Mouse (Mus musculus): Measurements from ENCODE around the gene Plpp2. TPM values are rescaled to one million over a fixed set of nuclear protein-coding genes. Genes with fewer than 3 reads are reported as not detected.

The Plpp2 gene
- polyA plus RNA-seq (2015; fragmentation: Nextera tagmentation; extraction: Ambion mirVana): 16.9 and 19.7 TPM in 2 replicates

DNA sequence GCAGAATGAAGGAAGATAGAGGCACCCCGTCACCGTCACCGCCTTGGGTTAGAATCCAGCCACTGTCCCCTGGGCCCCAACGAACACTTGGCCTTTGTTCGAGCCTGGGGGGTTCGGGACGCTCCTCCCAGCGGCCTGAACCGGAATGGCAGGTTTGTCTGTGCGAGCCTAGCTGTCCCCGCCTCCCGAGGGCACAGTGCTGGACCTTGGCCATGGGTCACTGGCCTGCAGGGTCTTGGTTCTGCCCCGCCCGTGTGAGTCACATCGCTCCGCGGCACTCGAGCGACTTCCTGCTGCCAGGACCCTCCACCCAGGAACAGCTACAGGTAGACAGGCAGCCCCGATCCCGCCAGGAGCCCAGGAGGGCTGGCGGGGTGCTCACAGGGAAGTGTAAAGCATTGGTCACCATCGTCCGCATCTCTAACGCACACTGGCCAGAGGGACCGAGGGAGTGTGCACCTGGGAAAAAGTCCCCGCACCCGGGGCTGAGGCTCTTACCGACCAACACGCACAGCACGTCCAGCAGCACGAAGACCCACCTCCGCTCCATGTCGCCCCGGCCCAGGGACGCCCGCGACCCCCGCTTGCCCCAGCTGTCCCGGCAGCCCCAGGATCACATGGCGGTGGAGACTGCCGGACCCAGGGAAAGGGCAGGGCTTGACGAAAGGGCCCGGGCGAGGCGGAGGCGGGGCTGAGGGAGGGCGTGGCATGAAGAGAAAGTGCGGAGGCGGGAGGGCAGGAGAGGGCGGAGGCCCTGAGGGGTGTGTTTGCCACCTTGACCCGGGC is at the start of gene Plpp2:
Gene Plpp2 (minus strand): TSS at position 671 of the 786 bp plus-strand sequence.
- peak within 1 kb of the TSS; percentile 59 for H3K4me3 ChIP-seq

DNA sequence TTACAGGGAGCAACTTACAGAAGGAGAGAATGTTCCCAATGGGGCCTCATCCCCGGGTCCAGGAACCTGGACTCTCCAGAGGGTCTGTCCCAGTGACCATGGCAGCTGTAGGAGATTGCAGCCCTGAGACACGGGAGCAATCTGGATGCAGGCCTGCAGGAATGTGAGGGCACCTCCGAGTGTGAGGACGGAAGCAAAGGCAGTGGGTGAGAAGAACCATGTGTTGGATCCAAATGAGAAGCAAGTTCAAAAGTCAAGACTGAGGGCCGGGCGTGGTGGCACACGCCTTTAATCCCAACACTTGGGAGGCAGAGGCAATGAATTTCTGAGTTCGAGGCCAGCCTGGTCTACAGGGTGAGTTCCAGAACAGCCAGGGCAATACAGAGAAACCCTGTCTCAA is 47.9 kb upstream of the Plpp2 start:
- Histone ChIP-seq H3K4me1 (no peaks in the 10 kb centered on the region), H3K9me3 (no peaks in the 10 kb centered on the region), H3K36me3 (replicated peaks) (no peaks in the 10 kb centered on the region), H3K27ac (no peak overlapping the region), H3K4me2 (no peak overlapping the region), H3K4me3 (no peak overlapping the region), H3K9ac (no peak overlapping the region), H3K27me3 (replicated peaks) (no peaks in the 10 kb centered on the region)
- WGBS: 92% methylated on average over 8 of the region's 8 CpGs
- no peak for ATAC-seq (replicated peaks)

More for the DNA sequence above, at the start of gene Plpp2:
- no peak within 1 kb of the TSS for H3K27ac ChIP-seq
- H3K4me1 ChIP-seq: peaks cover 12% of the 10 kb centered on the region
- peak within 1 kb of the TSS; percentile 53 for H3K9ac ChIP-seq
- peak within 1 kb of the TSS; percentile 94 for H3K4me2 ChIP-seq
- H3K36me3 ChIP-seq (replicated peaks): no peaks in the 10 kb centered on the region
- ATAC-seq (replicated peaks): peak; percentile 64
- WGBS: under 1% methylated on average over 52 of the region's 52 CpGs
- H3K9me3 ChIP-seq: no peaks in the 10 kb centered on the region
- H3K27me3 ChIP-seq (replicated peaks): no peaks in the 10 kb centered on the region

DNA sequence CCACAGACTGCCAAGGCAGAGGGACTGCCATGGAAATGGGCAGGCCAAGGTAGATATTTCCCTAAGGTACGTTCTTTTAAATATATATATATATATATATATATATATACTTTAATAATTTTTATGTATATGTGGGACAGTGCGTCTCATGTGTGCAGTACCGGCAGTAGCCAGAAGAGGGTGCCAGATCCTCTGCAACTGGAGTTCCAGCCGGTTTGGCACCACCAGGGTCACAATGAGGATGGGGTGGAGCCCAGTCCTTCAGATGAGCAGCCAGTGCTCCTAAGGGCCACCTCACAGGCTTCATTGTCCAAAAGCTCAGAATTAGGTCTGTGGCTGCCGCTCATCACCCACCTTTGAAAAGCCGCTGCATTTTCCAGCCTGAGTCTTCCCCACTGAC is 47.2 kb upstream of the Plpp2 start:
- H3K9me3 ChIP-seq: no peaks in the 10 kb centered on the region
- H3K27ac ChIP-seq: no peak overlapping the region
- no peak overlapping the region for H3K4me3 ChIP-seq
- no peaks in the 10 kb centered on the region for H3K27me3 ChIP-seq (replicated peaks)
- H3K9ac ChIP-seq: no peak overlapping the region
- no peaks in the 10 kb centered on the region for H3K36me3 ChIP-seq (replicated peaks)
- 34% methylated on average over 6 of the region's 6 CpGs for WGBS
- no peak overlapping the region for H3K4me2 ChIP-seq
- no peaks in the 10 kb centered on the region for H3K4me1 ChIP-seq
- ATAC-seq (replicated peaks): no peak

DNA sequence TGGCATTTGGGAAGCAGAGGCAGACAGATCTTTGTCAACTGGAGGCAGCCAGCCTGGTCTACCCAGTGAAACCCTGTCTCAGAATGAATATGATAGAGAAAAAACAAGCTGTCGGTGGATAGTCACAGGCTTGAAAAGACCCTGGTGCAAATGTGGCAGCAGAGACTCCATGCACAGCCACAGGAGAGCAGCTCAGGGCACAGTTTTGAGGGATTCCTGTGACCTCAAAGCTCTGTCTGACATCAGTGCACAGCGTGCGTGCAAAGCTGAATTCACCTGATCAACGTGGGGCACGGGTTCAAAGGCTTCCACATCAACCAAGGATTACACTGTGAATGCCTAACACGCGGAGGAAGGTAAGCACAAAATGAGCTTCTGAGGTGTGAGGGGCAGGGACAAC is 46.8 kb upstream of the Plpp2 start:
- H3K36me3 ChIP-seq (replicated peaks): no peaks in the 10 kb centered on the region
- no peak overlapping the region for H3K9ac ChIP-seq
- no peak overlapping the region for H3K27ac ChIP-seq
- H3K9me3 ChIP-seq: no peaks in the 10 kb centered on the region
- H3K4me3 ChIP-seq: no peak overlapping the region
- H3K4me1 ChIP-seq: no peaks in the 10 kb centered on the region
- H3K4me2 ChIP-seq: no peak overlapping the region
- no peak for ATAC-seq (replicated peaks)
- H3K27me3 ChIP-seq (replicated peaks): no peaks in the 10 kb centered on the region
- WGBS: 67% methylated on average over 7 of the region's 7 CpGs

DNA sequence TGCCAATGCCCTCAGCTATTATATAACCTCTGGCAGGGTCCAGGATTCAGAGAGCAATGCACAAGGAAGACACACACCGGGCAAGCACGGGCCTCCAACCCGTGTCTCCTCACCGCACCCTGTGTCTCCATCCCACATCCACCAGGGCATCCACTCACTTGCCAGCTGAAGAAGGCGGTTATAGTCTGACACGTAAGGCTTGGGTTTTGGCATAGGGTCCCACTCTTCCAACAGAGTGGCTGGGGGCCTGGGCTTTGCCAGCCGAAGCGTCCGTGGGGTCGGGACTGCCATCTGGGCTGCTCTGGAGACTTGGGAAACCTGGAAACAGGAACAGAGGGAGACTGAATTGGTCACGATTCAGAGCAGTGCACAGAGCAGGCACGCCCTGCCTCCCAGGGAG is 46.2 kb upstream of the Plpp2 start:
- Histone ChIP-seq H3K27ac (no peak overlapping the region), H3K4me3 (no peak overlapping the region), H3K4me1 (no peaks in the 10 kb centered on the region), H3K27me3 (replicated peaks) (no peaks in the 10 kb centered on the region), H3K4me2 (no peak overlapping the region), H3K9ac (no peak overlapping the region), H3K9me3 (no peaks in the 10 kb centered on the region), H3K36me3 (replicated peaks) (no peaks in the 10 kb centered on the region)
- no peak for ATAC-seq (replicated peaks)
- WGBS: 82% methylated on average over 12 of the region's 12 CpGs

DNA sequence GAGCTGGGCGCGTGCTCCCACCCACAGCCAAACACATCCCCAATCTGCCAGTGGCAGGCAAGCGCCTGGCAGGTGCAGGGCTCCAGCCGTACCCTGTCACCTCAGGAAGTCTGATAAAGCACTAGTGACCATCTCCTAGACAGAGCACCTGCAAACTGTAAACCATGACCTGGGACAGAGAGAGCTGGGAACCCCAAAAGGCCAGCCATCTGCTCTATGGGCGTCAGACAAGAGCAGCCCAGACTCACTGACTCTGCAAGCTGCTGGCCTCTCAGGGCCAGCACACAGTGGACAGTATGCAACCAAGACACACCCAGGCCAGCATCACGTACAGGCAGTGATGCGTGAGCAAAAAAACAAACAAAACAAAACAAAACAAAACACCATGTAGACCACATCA is 45.3 kb upstream of the Plpp2 start:
- H3K4me1 ChIP-seq: no peaks in the 10 kb centered on the region
- no peaks in the 10 kb centered on the region for H3K27me3 ChIP-seq (replicated peaks)
- no peak overlapping the region for H3K4me3 ChIP-seq
- no peak for ATAC-seq (replicated peaks)
- H3K36me3 ChIP-seq (replicated peaks): no peaks in the 10 kb centered on the region
- H3K27ac ChIP-seq: no peak overlapping the region
- no peaks in the 10 kb centered on the region for H3K9me3 ChIP-seq
- H3K9ac ChIP-seq: no peak overlapping the region
- WGBS: 74% methylated on average over 7 of the region's 7 CpGs
- no peak overlapping the region for H3K4me2 ChIP-seq

DNA sequence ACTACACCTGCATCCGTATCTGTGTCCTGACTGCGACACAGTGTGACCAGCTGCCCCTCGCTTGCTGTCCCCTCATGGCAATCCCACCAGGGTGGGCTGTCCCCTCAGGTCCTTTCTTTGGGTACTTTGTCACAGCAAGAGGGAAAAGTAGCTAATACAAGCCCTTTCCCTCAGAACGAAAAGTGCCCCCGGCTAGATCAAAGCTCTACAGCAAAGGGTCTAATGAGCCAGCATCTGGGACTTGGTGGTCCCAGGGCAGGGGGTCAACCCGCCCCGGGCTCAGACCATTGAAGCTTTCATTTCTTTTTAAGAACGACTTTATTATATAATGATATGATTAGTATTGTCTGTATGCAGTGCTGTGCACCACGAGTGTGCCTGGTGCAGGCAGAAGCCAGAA is 44.7 kb upstream of the Plpp2 start:
- 43% methylated on average over 9 of the region's 9 CpGs for WGBS

DNA sequence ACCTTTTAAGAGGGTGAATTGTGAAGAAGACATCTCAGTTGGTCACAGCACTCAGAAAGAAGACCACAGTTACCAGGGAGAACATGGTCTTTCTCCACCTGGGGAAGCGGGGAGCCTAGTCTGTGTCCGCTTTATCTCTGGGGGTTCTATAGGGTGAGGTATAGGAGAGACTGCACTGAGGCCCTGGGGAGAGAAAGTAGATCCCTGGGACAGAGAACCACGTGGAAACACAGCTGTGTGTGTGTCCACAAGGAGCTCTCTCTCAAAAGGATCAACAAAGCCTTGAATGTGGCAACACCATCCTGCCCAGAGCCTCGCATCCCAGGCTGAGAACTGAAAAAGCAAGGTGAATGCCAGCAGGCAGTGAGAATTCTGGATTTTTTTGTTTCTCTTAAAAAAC is 43.8 kb upstream of the Plpp2 start:
- Histone ChIP-seq H3K27me3 (replicated peaks) (no peaks in the 10 kb centered on the region), H3K9me3 (no peaks in the 10 kb centered on the region), H3K27ac (no peak overlapping the region), H3K4me1 (no peaks in the 10 kb centered on the region), H3K4me2 (no peak overlapping the region), H3K4me3 (no peak overlapping the region), H3K9ac (no peak overlapping the region), H3K36me3 (replicated peaks) (no peaks in the 10 kb centered on the region)
- ATAC-seq (replicated peaks): no peak
- WGBS: 73% methylated on average over 4 of the region's 4 CpGs

More for the DNA sequence above, 44.7 kb upstream of the Plpp2 start:
- H3K9ac ChIP-seq: no peak overlapping the region
- ATAC-seq (replicated peaks): no peak
- H3K36me3 ChIP-seq (replicated peaks): no peaks in the 10 kb centered on the region
- no peaks in the 10 kb centered on the region for H3K9me3 ChIP-seq
- H3K27me3 ChIP-seq (replicated peaks): no peaks in the 10 kb centered on the region
- no peak overlapping the region for H3K4me3 ChIP-seq
- no peak overlapping the region for H3K4me2 ChIP-seq
- H3K4me1 ChIP-seq: no peaks in the 10 kb centered on the region
- no peak overlapping the region for H3K27ac ChIP-seq

DNA sequence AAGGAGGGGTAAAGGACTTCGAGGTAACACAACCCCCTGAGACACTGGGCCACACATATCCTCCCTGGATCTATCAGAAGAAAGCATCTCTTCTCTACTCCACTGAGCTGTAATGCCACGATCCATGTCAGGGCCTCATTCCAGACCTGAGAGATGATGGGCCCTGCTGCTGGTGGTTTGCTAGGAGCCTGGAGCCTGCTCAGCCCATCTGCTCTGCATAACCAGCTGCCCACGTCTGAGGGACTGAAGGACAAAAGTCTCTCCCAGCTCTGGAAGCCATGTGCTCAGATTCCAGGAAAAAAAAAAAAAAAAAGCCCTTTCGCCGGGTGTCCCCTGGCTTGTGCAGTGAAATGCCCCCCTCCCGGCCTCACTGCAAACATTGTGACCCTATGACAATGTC is 42.2 kb upstream of the Plpp2 start:
- Histone ChIP-seq H3K4me2 (no peak overlapping the region), H3K9ac (no peak overlapping the region), H3K9me3 (no peaks in the 10 kb centered on the region), H3K36me3 (replicated peaks) (no peaks in the 10 kb centered on the region), H3K4me3 (no peak overlapping the region), H3K4me1 (no peaks in the 10 kb centered on the region), H3K27ac (no peak overlapping the region), H3K27me3 (replicated peaks) (no peaks in the 10 kb centered on the region)
- ATAC-seq (replicated peaks): no peak
- 78% methylated on average over 6 of the region's 6 CpGs for WGBS

DNA sequence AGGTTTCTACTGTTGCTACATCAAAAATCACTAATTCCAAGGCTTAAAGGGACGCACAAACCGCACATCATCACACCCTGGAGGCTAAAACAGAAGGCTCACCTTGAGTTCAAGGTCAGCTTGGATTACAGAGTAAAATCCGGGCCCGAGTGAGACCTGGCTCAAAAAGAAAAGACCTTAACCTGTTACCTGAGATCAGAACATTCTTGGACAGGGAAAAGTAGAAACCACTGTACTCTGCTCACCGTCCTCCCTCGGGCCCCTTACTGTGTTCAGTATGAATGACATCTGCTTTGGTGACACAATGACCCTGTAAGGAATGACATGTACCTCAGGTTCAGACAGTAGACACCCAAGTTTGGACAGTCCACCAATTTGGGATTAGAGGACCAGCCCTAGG is 41.2 kb upstream of the Plpp2 start:
- Histone ChIP-seq H3K27ac (no peak overlapping the region), H3K36me3 (replicated peaks) (no peaks in the 10 kb centered on the region), H3K4me3 (no peak overlapping the region), H3K27me3 (replicated peaks) (no peaks in the 10 kb centered on the region), H3K9me3 (no peaks in the 10 kb centered on the region), H3K4me2 (no peak overlapping the region), H3K4me1 (no peaks in the 10 kb centered on the region), H3K9ac (no peak overlapping the region)
- 94% methylated on average over 6 of the region's 6 CpGs for WGBS
- ATAC-seq (replicated peaks): no peak

DNA sequence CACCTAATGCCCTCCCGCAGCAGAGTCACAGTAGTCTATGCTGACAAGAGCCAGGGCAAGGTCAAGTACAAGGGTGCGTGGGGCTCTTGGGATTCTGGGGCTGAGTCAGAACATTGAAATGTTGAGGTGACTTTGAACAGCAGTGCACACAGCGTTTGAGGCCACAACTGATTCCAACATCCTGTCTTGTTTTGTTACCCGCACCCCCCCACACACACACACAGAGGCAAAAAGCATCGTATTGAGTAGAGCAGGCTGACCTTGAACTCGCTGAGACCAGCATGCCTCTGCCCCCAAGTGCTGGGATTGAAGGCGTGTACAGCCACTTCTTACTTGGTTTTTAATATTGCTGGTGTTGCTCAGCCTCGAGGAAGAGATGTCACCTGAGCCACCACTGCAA is 40.8 kb upstream of the Plpp2 start:
- Histone ChIP-seq H3K27me3 (replicated peaks) (no peaks in the 10 kb centered on the region), H3K9ac (no peak overlapping the region), H3K27ac (no peak overlapping the region), H3K9me3 (no peaks in the 10 kb centered on the region), H3K4me2 (no peak overlapping the region), H3K4me3 (no peak overlapping the region), H3K4me1 (no peaks in the 10 kb centered on the region), H3K36me3 (replicated peaks) (no peaks in the 10 kb centered on the region)
- WGBS: 87% methylated on average over 8 of the region's 8 CpGs
- no peak for ATAC-seq (replicated peaks)

DNA sequence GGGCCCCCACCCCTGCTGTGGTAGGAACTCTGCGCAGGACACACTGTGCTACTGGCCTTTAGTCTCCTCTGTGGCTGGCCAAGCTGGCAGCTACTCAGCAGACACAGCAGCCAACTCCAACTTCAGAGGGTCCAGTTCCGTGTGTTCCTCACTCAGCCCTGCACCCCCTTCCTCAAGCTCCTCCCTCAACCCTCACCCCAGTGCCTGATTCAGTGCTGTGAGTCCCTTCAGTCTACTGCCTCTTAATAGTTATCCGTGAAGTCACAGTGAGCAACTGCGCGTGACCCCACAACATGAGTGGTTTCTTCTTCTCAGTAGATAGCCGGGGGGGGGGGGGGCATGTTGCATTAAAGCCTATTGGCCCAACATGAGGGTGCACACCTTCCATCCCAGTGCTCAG is 40.0 kb upstream of the Plpp2 start:
- no peaks in the 10 kb centered on the region for H3K27me3 ChIP-seq (replicated peaks)
- no peak overlapping the region for H3K4me3 ChIP-seq
- H3K9ac ChIP-seq: no peak overlapping the region
- no peaks in the 10 kb centered on the region for H3K36me3 ChIP-seq (replicated peaks)
- 88% methylated on average over 6 of the region's 6 CpGs for WGBS
- no peak for ATAC-seq (replicated peaks)
- no peaks in the 10 kb centered on the region for H3K4me1 ChIP-seq
- H3K9me3 ChIP-seq: no peaks in the 10 kb centered on the region
- H3K4me2 ChIP-seq: no peak overlapping the region
- no peak overlapping the region for H3K27ac ChIP-seq

DNA sequence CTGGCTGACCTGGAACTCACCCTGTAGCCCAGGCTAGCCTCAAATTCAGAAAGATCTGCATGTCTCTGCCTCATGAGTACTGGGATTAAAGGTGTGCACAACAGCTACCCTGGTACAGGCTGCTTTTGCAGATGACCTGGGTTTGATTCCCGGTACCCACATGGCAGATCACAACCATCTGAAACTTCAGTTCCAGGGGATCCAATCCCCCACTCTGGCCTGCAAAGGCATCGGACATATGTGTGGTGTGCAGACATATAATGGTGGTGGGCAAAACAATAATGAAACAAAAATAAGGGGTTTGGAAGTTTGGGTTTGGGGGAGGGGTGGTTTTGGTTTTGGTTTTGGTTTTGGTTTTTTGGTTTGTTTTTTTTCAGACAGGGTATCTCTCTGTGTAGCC is 37.7 kb upstream of the Plpp2 start:
- H3K9ac ChIP-seq: no peak overlapping the region
- 92% methylated on average over 2 of the region's 2 CpGs for WGBS
- ATAC-seq (replicated peaks): no peak

More for the DNA sequence above, 37.7 kb upstream of the Plpp2 start:
- H3K4me2 ChIP-seq: no peak overlapping the region
- no peaks in the 10 kb centered on the region for H3K9me3 ChIP-seq
- H3K36me3 ChIP-seq (replicated peaks): no peaks in the 10 kb centered on the region
- no peak overlapping the region for H3K27ac ChIP-seq
- H3K4me1 ChIP-seq: no peaks in the 10 kb centered on the region
- H3K27me3 ChIP-seq (replicated peaks): no peaks in the 10 kb centered on the region
- H3K4me3 ChIP-seq: no peak overlapping the region

Data from midbrain, embryonic 15.5 days (tissue).